In genomic region chr7:97623402-97623801, GRCm38 (mm10) we compare ENCODE assay signal across 25 mouse cellular contexts.
"Had no signal": no experiment of that assay in that cellular context is flagged by ENCODE, and none has a peak within 500 bp of the region (broad histone marks: within the 10 kb centered on the region; RNA-seq: fewer than 3 reads in every experiment).

No protein-coding gene starts in this region.

- H3K9ac ChIP-seq: embryonic facial prominence, embryonic 12.5 days; embryonic facial prominence, embryonic 13.5 days; embryonic facial prominence, embryonic 15.5 days; forebrain, embryonic 12.5 days; forebrain, embryonic 13.5 days; forebrain, embryonic 15.5 days; forebrain, postnatal 0 days had no signal

- H3K4me3 ChIP-seq: embryonic facial prominence, embryonic 10.5 days; embryonic facial prominence, embryonic 12.5 days; embryonic facial prominence, embryonic 13.5 days; embryonic facial prominence, embryonic 15.5 days; erythroblast, embryonic 14.5 days; forebrain, embryonic 10.5 days; forebrain, embryonic 12.5 days; forebrain, embryonic 13.5 days; forebrain, embryonic 15.5 days; gastrocnemius, adult 2 months; heart, adult 2 months; heart, embryonic 10.5 days had no signal

- DNase-seq: cerebellum, adult 9-11 months; cerebellum, postnatal 10 days; cerebellum, postnatal 14 days; cerebellum, postnatal 25 days; cerebellum, postnatal 36 days; embryo, embryonic 11 days; forebrain, postnatal 0 days; gastrocnemius, adult 2 months; gastrocnemius, postnatal 10 days; gastrocnemius, postnatal 14 days; gastrocnemius, postnatal 25 days; gastrocnemius, postnatal 36 days; heart, adult 11 months; heart, adult 18-20 months; heart, adult 2 months had no signal

- H3K27ac ChIP-seq: embryonic facial prominence, embryonic 10.5 days; embryonic facial prominence, embryonic 12.5 days; embryonic facial prominence, embryonic 13.5 days; embryonic facial prominence, embryonic 15.5 days; forebrain, embryonic 10.5 days; forebrain, embryonic 12.5 days; forebrain, embryonic 13.5 days; forebrain, embryonic 15.5 days; gastrocnemius, adult 2 months; heart, adult 2 months; heart, embryonic 10.5 days had no signal

- H3K4me1 ChIP-seq: embryonic facial prominence, embryonic 10.5 days; embryonic facial prominence, embryonic 12.5 days; embryonic facial prominence, embryonic 13.5 days; forebrain, embryonic 12.5 days; forebrain, embryonic 15.5 days had no signal

- H3K4me2 ChIP-seq: embryonic facial prominence, embryonic 12.5 days; embryonic facial prominence, embryonic 13.5 days; embryonic facial prominence, embryonic 15.5 days; forebrain, embryonic 12.5 days; forebrain, embryonic 13.5 days; forebrain, embryonic 15.5 days had no signal

- H3K36me3 ChIP-seq: embryonic facial prominence, embryonic 12.5 days; forebrain, embryonic 12.5 days; forebrain, embryonic 15.5 days had no signal

- H3K9me3 ChIP-seq: embryonic facial prominence, embryonic 10.5 days; embryonic facial prominence, embryonic 12.5 days; embryonic facial prominence, embryonic 13.5 days; embryonic facial prominence, embryonic 15.5 days; forebrain, embryonic 10.5 days; forebrain, embryonic 12.5 days; forebrain, embryonic 13.5 days; forebrain, embryonic 15.5 days; heart, embryonic 10.5 days had no signal

- H3K27me3 ChIP-seq: embryonic facial prominence, embryonic 12.5 days; embryonic facial prominence, embryonic 13.5 days; embryonic facial prominence, embryonic 15.5 days; forebrain, embryonic 12.5 days; forebrain, embryonic 13.5 days; forebrain, embryonic 15.5 days had no signal
